Mouse (Mus musculus) heart, embryonic 14.5 days (tissue): Measurements from ENCODE around the gene Nup107. TPM values are rescaled to one million over a fixed set of nuclear protein-coding genes. Genes with fewer than 3 reads are reported as not detected.

Experiments used
- ATAC-seq: fragments of 200-750 bp; cut with Nextera tagmentation; 2 replicates; pipeline ENCODE4 v1.8.0; 2017; ENCODE audit warnings: low read depth, moderate TSS enrichment; ENCODE audit not compliant: insufficient number of reproducible peaks, insufficient read depth, low FRiP score
- H3K27ac ChIP-seq, 2 experiments: fragments of 200-500 bp in 1 of 2; fragments of 300-500 bp in 1 of 2; sonication (generic) in 1 of 2; replicated peaks in 1 of 2; 2 replicates each; pipeline ENCODE4 v1.5.1; 2012 to 2014; ENCODE audit warnings: low read depth in 2 of 2, low read length in 2 of 2, control low read depth in 1 of 2, mild to moderate bottlenecking in 1 of 2, mixed read lengths in 1 of 2; ENCODE audit not compliant: control insufficient read depth in 1 of 2, insufficient read depth in 1 of 2
- H3K27me3 ChIP-seq: fragments of 300-500 bp; sonication (generic); 2 replicates; pipeline ENCODE4 v1.6.1; 2014; ENCODE audit warnings: mild to moderate bottlenecking, low read length, control low read depth; ENCODE audit not compliant: control insufficient read depth, insufficient read depth
- H3K36me3 ChIP-seq: fragments of 300-500 bp; sonication (generic); 2 replicates; pipeline ENCODE4 v1.6.1; 2014; ENCODE audit warnings: mild to moderate bottlenecking, control low read depth, low read length, mixed read lengths; ENCODE audit not compliant: control insufficient read depth, insufficient read depth
- H3K4me1 ChIP-seq, 2 experiments: fragments of 200-500 bp in 1 of 2; fragments of 300-500 bp in 1 of 2; sonication (generic) in 1 of 2; 2 replicates each; pipeline ENCODE4 v1.6.1; 2012 to 2014; ENCODE audit warnings: low read length in 2 of 2, control low read depth in 1 of 2, mixed read lengths in 1 of 2; ENCODE audit not compliant: control insufficient read depth in 2 of 2, insufficient read depth in 2 of 2
- H3K4me2 ChIP-seq: fragments of 300-500 bp; sonication (generic); 2 replicates; pipeline ENCODE4 v1.6.1; 2014; ENCODE audit warnings: mild to moderate bottlenecking, low read length
- H3K4me3 ChIP-seq, 2 experiments: fragments of 200-500 bp in 1 of 2; fragments of 300-500 bp in 1 of 2; sonication (generic) in 1 of 2; 2 replicates each; pipeline ENCODE4 v1.5.1; 2012 to 2014; ENCODE audit warnings: low read length in 2 of 2, mild to moderate bottlenecking in 2 of 2, control low read depth in 1 of 2, low read depth in 1 of 2, moderate library complexity in 1 of 2; ENCODE audit not compliant: control insufficient read depth in 1 of 2, insufficient read depth in 1 of 2
- H3K9ac ChIP-seq: fragments of 300-500 bp; sonication (generic); 2 replicates; pipeline ENCODE4 v1.6.1; 2014; ENCODE audit warnings: mild to moderate bottlenecking, low read length
- H3K9me3 ChIP-seq: fragments of 300-500 bp; sonication (generic); 2 replicates; pipeline ENCODE4 v1.6.1; 2016; ENCODE audit warnings: low read length, control low read depth; ENCODE audit not compliant: control insufficient read depth
- WGBS: fragments of 180-500 bp; shearing (Covaris S2); extraction: QIAGEN DNeasy Blood & Tissue Kit; methylation state at CpG from one replicate; pipeline ENCODE4 v1.1.7; 2014; 5-methylcytosine and 5-hydroxymethylcytosine counted together
- polyA plus RNA-seq: library from polyadenylated mRNA; unstranded; fragments of >200 nt; fragmentation: Nextera tagmentation; extraction: Ambion mirVana; gene quantifications from 2 replicates; pipeline ENCODE4 v1.2.1, GENCODE M21; 2014

Nup107 gene
- polyA plus RNA-seq, 1 experiment from 2014 or later = 41.0 TPM

- H3K9me3 ChIP-seq = no peaks in the 10 kb centered on the region
- no peak overlapping the region for H3K9ac ChIP-seq
- peaks cover 94% of the 10 kb centered on the region for H3K36me3 ChIP-seq
- ATAC-seq = no peak
- H3K4me1 ChIP-seq = peaks cover 0 to 6% of the 10 kb centered on the region in 2 experiments; a peak in 1 of 4 replicates
- WGBS = 96% methylated on average over 3 of the region's 3 CpGs
- H3K27me3 ChIP-seq = no peaks in the 10 kb centered on the region
- no peak overlapping the region for H3K4me3 ChIP-seq
- H3K27ac ChIP-seq = no peak overlapping the region
- no peak overlapping the region for H3K4me2 ChIP-seq
Measured at GRCm38 (mm10) chr10:117703506-117703905, 89.0 kb downstream of the Nup107 start.

DNA sequence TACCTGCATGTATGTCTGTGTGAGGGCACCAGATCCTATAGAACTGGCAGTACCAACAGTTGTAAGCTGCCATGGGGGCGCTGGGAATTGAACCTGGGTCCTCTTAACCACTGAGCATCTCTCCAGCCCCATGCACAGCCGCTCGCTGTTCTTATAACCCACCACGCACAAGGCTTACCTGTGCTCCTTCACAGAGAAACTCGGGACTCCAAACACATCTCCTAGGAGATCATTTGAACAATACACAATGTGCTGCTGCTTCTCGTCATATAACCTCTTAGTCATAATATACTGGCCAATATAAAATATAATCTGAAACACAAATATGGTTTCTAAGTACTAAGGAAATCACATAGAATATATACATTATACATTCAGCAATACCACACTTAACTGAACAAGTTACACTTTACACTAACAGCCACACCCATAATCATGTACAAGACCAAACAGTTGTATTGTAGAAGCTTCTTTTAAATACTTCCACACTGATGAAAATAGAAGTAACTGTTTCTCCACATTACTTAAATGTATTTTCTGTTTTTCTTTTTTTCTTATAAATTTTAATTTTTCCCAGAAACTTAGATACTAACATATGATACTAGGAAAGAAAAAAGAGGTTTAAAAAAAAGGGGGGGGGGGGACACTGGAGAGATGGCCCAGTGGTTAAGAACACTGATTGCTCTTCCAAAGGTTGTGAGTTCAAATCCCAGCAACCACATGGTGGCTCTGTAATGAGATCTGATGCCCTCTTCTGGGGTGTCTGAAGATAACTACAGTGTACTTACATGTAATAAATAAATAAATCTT, 90.3 kb downstream of the Nup107 start:
- H3K4me2 ChIP-seq = no peak overlapping the region
- no peaks in the 10 kb centered on the region for H3K9me3 ChIP-seq
- peaks cover 97% of the 10 kb centered on the region for H3K36me3 ChIP-seq
- 97% methylated on average over 6 of the region's 6 CpGs for WGBS
- no peak overlapping the region for H3K27ac ChIP-seq
- no peak overlapping the region for H3K4me3 ChIP-seq
- H3K4me1 ChIP-seq = peaks cover 0 to 6% of the 10 kb centered on the region in 2 experiments; a peak in 1 of 4 replicates
- no peaks in the 10 kb centered on the region for H3K27me3 ChIP-seq
- no peak overlapping the region for H3K9ac ChIP-seq
- no peak for ATAC-seq

DNA sequence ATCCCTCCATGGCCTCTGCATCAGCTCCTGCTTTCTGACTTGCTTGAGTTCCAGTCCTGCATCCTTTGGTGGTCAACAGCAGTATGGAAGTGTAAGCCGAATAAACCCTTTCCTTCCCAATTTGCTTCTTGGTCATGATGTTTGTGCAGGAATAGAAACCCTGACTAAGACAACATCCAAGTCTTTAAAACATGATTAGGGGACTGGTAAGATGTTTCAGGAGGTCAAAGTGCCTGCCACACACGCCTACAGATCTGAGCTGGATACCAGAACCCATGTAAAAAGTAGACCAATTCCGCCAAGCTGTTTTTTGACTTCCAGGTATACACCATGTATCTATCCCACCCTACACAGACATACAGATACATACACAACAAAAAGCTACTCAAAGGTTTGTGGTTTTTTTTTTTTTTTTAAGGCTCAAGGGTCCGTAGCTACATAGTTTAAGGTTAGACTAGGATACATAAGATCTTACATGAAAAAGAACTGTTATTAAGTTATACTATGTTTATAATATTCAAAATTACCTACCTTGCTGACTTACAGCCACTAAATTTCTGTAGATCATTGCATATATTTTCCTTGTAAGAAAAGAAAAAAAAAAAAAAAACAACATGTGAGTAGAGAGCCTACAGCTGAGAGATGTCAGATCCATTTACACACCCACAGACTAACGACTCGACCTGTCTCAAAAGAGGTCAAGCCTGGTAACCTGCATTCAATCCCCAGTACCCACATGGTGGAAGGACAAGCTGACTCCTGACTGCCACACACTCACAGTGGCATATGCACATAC, 91.3 kb downstream of the Nup107 start:
- no peak overlapping the region for H3K9ac ChIP-seq
- H3K27ac ChIP-seq = no peak overlapping the region
- H3K36me3 ChIP-seq = peaks cover 98% of the 10 kb centered on the region
- no peaks in the 10 kb centered on the region for H3K4me1 ChIP-seq
- no peak overlapping the region for H3K4me3 ChIP-seq
- no peaks in the 10 kb centered on the region for H3K9me3 ChIP-seq
- WGBS = 95% methylated on average over 6 of the region's 6 CpGs
- no peak overlapping the region for H3K4me2 ChIP-seq
- no peaks in the 10 kb centered on the region for H3K27me3 ChIP-seq
- ATAC-seq = no peak

Other genes starting within 250 kb of the Nup107 start
- 0.96 and 1.00 TPM in 2 replicates for gene Cpm, start 163.2 kb downstream of the Nup107 start, polyA plus RNA-seq
- gene Mdm2, start 81.9 kb downstream of the Nup107 start, polyA plus RNA-seq = 48.9 and 49.0 TPM in 2 replicates
- gene Slc35e3, start 46.3 kb downstream of the Nup107 start, polyA plus RNA-seq = 5.9 and 7.7 TPM in 2 replicates
- 133 and 143 TPM in 2 replicates for gene Rap1b, start 53.3 kb upstream of the Nup107 start, polyA plus RNA-seq